Mouse (Mus musculus): Measurements from ENCODE around the gene Macrod2. TPM values are rescaled to one million over a fixed set of nuclear protein-coding genes. Genes with fewer than 3 reads are reported as not detected.

The Macrod2 gene
- polyA plus RNA-seq, 1 experiment from 2014 or later: 62.2 TPM

- no peak overlapping the region for H3K4me3 ChIP-seq (replicated peaks; ENCODE audit: low read length)
- H3K27me3 ChIP-seq (ENCODE audit: control insufficient read depth, insufficient read depth, low read length): no peaks in the 10 kb centered on the region
- WGBS: 89% methylated on average over 2 of the region's 2 CpGs
- no peaks in the 10 kb centered on the region for H3K9me3 ChIP-seq (ENCODE audit: control insufficient read depth, low read length)
- no peak overlapping the region for H3K9ac ChIP-seq
- no peak overlapping the region for H3K4me2 ChIP-seq (replicated peaks)
- H3K36me3 ChIP-seq (replicated peaks; ENCODE audit: control insufficient read depth, insufficient read depth): no peaks in the 10 kb centered on the region
- no peaks in the 10 kb centered on the region for H3K4me1 ChIP-seq (replicated peaks; ENCODE audit: control insufficient read depth, insufficient read depth, low read length)
- H3K27ac ChIP-seq: no peak overlapping the region
- no peak for DNase-seq (ENCODE audit: low spot score)
- no peak for ATAC-seq (ENCODE audit: low FRiP score)
These were observed 1494.4 kb downstream of the Macrod2 start for GRCm38 (mm10) chr2:141889497-141889896.

GRCm38 (mm10) chr2:141897951-141898350, 1502.8 kb downstream of the Macrod2 start:
- H3K4me2 ChIP-seq (replicated peaks): no peak overlapping the region
- H3K4me1 ChIP-seq (replicated peaks; ENCODE audit: control insufficient read depth, insufficient read depth, low read length): no peaks in the 10 kb centered on the region
- ATAC-seq (ENCODE audit: low FRiP score): no peak
- no peaks in the 10 kb centered on the region for H3K36me3 ChIP-seq (replicated peaks; ENCODE audit: control insufficient read depth, insufficient read depth)
- H3K9ac ChIP-seq: no peak overlapping the region
- H3K9me3 ChIP-seq (ENCODE audit: control insufficient read depth, low read length): no peaks in the 10 kb centered on the region
- no peak for DNase-seq (ENCODE audit: low spot score)
- no peak overlapping the region for H3K27ac ChIP-seq
- no peaks in the 10 kb centered on the region for H3K27me3 ChIP-seq (ENCODE audit: control insufficient read depth, insufficient read depth, low read length)
- H3K4me3 ChIP-seq (replicated peaks; ENCODE audit: low read length): no peak overlapping the region

DNA sequence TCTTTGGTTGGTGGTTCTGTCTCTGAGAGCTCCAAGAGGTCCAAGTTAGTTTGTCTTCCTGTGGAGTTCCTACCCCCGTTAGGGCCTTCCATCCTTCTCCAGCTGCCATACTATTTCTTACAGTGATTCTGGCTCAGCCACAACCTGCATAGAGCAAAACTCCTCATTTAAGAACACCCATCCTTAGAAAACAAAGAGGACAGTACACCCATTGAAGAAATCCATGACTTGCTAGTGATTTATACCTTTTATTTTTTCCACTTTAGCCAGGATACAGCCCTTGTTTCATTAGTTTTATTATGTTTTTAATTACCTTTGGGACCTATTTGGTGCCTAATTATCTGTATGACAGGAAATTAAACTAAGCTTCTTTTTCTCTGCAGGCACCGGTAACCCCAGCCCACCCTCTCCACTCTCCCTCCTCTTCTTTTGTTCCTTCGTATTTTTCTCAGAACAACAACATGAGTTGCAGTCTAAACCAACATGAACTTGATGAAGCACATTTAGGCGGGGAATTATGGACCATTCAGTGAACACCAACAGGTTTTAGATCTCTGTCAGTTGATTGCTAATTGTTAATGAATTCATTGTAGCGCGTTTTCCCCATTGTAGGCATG, 1516.8 kb downstream of the Macrod2 start:
- Histone ChIP-seq H3K27me3 (ENCODE audit: control insufficient read depth, insufficient read depth, low read length) (no peaks in the 10 kb centered on the region), H3K9ac (no peak overlapping the region), H3K4me1 (replicated peaks; ENCODE audit: control insufficient read depth, insufficient read depth, low read length) (peaks cover 10% of the 10 kb centered on the region; the same call in 1 of the 2 replicates), H3K36me3 (replicated peaks; ENCODE audit: control insufficient read depth, insufficient read depth) (no peaks in the 10 kb centered on the region), H3K4me3 (replicated peaks; ENCODE audit: low read length) (no peak overlapping the region), H3K27ac (no peak overlapping the region), H3K9me3 (ENCODE audit: control insufficient read depth, low read length) (no peaks in the 10 kb centered on the region), H3K4me2 (replicated peaks) (no peak overlapping the region)
- WGBS: 55% methylated on average over 6 of the region's 6 CpGs
- ATAC-seq (ENCODE audit: low FRiP score) (0 out of 2 replicates have a peak, but pooled peaks have one; percentile 15), DNase-seq (ENCODE audit: low spot score) (no peak)

DNA sequence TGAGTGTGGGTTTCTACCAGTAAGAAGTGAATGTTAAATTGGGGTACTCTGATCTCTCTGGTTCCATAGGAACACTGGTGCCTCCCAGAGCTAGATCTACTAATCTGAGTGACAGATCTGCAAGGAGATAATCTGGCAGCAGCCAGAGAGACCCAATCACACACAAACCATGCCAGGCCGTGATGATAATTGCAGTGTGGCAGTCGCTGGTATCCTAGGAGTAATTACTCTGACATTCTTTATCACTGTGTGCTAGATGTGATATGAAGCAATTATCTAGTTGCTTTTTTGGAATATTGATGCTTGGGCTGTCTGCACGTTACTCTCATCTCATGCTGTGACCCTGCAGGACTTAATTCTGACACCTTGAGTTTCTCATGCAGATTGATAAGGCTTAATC, 1518.4 kb downstream of the Macrod2 start:
- WGBS: 26% methylated on average over 3 of the region's 3 CpGs
- Histone ChIP-seq H3K4me2 (replicated peaks) (no peak overlapping the region), H3K9ac (no peak overlapping the region), H3K4me1 (replicated peaks; ENCODE audit: control insufficient read depth, insufficient read depth, low read length) (peaks cover 10% of the 10 kb centered on the region; the same call in 1 of the 2 replicates), H3K4me3 (replicated peaks; ENCODE audit: low read length) (no peak overlapping the region), H3K36me3 (replicated peaks; ENCODE audit: control insufficient read depth, insufficient read depth) (no peaks in the 10 kb centered on the region), H3K27ac (peak overlapping the region; percentile 44; the same call in 1 of the 2 replicates), H3K27me3 (ENCODE audit: control insufficient read depth, insufficient read depth, low read length) (no peaks in the 10 kb centered on the region), H3K9me3 (ENCODE audit: control insufficient read depth, low read length) (no peaks in the 10 kb centered on the region)
- ATAC-seq (ENCODE audit: low FRiP score) (peak; percentile 75), DNase-seq (ENCODE audit: low spot score) (no peak)

GRCm38 (mm10) chr2:141913894-141914293, 1518.8 kb downstream of the Macrod2 start:
- Histone ChIP-seq H3K36me3 (replicated peaks; ENCODE audit: control insufficient read depth, insufficient read depth) (no peaks in the 10 kb centered on the region), H3K4me2 (replicated peaks) (no peak overlapping the region), H3K27ac (peak overlapping the region; percentile 44; the same call in 1 of the 2 replicates), H3K27me3 (ENCODE audit: control insufficient read depth, insufficient read depth, low read length) (no peaks in the 10 kb centered on the region), H3K9ac (no peak overlapping the region), H3K9me3 (ENCODE audit: control insufficient read depth, low read length) (no peaks in the 10 kb centered on the region), H3K4me1 (replicated peaks; ENCODE audit: control insufficient read depth, insufficient read depth, low read length) (peaks cover 10% of the 10 kb centered on the region; the same call in 1 of the 2 replicates), H3K4me3 (replicated peaks; ENCODE audit: low read length) (no peak overlapping the region)
- peak; percentile 52 for ATAC-seq (ENCODE audit: low FRiP score)
- 52% methylated on average over 6 of the region's 6 CpGs for WGBS
- DNase-seq (ENCODE audit: low spot score): no peak

DNA sequence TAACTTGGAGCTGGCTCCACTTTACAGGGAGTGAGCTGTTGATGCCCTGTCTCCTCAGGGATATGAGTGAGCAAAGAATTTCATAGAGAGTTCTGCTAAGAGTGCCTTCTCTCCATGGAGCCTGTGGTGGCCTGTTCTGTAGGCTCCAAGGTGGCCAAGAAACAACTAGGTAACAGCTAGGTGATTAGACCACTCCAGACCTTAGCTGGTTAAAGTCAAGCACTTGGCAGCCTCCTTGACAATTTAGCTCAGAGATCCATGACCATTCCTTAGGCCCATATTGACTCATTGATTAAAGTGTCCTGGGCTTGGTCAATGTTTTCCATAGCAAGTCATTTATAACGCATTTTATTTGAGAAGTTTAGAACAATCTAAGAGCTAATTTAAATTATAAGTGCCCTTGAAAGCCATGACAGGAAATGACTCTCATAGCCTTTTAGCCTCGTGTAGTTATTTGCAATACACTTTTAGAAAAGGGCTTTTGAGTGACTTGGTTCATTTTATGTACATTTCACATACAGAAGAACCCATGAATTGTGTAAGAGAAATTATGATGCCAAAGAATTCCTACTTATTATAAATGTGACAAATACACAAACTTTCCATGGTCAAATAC, 1525.4 kb downstream of the Macrod2 start:
- ATAC-seq (ENCODE audit: low FRiP score): no peak
- 88% methylated on average over 2 of the region's 2 CpGs for WGBS

DNA sequence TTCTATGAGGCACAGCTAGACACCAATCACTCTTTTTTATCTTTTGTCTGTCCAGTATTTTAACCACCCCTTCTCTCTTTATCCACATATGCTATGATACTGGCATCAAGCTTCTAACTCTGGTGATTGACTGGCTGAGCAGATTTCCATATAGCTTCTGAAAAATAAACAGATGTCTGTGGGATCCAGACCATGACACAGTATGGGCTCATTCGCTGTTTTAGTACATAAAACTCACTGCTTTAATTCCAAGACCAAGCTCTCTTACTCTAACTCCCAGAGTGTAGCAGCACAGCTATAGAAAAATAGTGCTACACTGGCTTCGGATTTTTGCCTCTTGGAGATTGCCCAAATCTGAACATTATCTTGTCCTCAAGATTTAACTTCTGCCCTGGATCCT, 1540.0 kb downstream of the Macrod2 start:
- Histone ChIP-seq H3K27me3 (ENCODE audit: control insufficient read depth, insufficient read depth, low read length) (no peaks in the 10 kb centered on the region), H3K9me3 (ENCODE audit: control insufficient read depth, low read length) (no peaks in the 10 kb centered on the region), H3K4me3 (replicated peaks; ENCODE audit: low read length) (no peak overlapping the region), H3K4me2 (replicated peaks) (no peak overlapping the region), H3K4me1 (replicated peaks; ENCODE audit: control insufficient read depth, insufficient read depth, low read length) (no peaks in the 10 kb centered on the region), H3K36me3 (replicated peaks; ENCODE audit: control insufficient read depth, insufficient read depth) (no peaks in the 10 kb centered on the region), H3K27ac (no peak overlapping the region), H3K9ac (no peak overlapping the region)
- ATAC-seq (ENCODE audit: low FRiP score) (no peak), DNase-seq (ENCODE audit: low spot score) (no peak)
- 81% methylated on average over 2 of the region's 2 CpGs for WGBS

More for the DNA sequence above, 1525.4 kb downstream of the Macrod2 start:
- Histone ChIP-seq H3K27me3 (ENCODE audit: control insufficient read depth, insufficient read depth, low read length) (no peaks in the 10 kb centered on the region), H3K9ac (no peak overlapping the region), H3K4me2 (replicated peaks) (no peak overlapping the region), H3K36me3 (replicated peaks; ENCODE audit: control insufficient read depth, insufficient read depth) (no peaks in the 10 kb centered on the region), H3K27ac (no peak overlapping the region), H3K4me1 (replicated peaks; ENCODE audit: control insufficient read depth, insufficient read depth, low read length) (no peaks in the 10 kb centered on the region), H3K4me3 (replicated peaks; ENCODE audit: low read length) (no peak overlapping the region), H3K9me3 (ENCODE audit: control insufficient read depth, low read length) (no peaks in the 10 kb centered on the region)
- no peak for DNase-seq (ENCODE audit: low spot score)

- no peak overlapping the region; the same call in 1 of the 2 replicates for H3K27ac ChIP-seq
- no peaks in the 10 kb centered on the region for H3K27me3 ChIP-seq (ENCODE audit: control insufficient read depth, insufficient read depth, low read length)
- no peak overlapping the region for H3K4me2 ChIP-seq (replicated peaks)
- H3K4me3 ChIP-seq (replicated peaks; ENCODE audit: low read length): no peak overlapping the region
- no peak for ATAC-seq (ENCODE audit: low FRiP score)
- no peak overlapping the region for H3K9ac ChIP-seq
- no peaks in the 10 kb centered on the region for H3K9me3 ChIP-seq (ENCODE audit: control insufficient read depth, low read length)
- no peaks in the 10 kb centered on the region for H3K36me3 ChIP-seq (replicated peaks; ENCODE audit: control insufficient read depth, insufficient read depth)
- WGBS: 29% methylated on average over 1 of the region's 1 CpGs
- no peaks in the 10 kb centered on the region; the same call in 1 of the 2 replicates for H3K4me1 ChIP-seq (replicated peaks; ENCODE audit: control insufficient read depth, insufficient read depth, low read length)
- no peak for DNase-seq (ENCODE audit: low spot score)
These were observed 1559.7 kb downstream of the Macrod2 start for GRCm38 (mm10) chr2:141954795-141955194.

DNA sequence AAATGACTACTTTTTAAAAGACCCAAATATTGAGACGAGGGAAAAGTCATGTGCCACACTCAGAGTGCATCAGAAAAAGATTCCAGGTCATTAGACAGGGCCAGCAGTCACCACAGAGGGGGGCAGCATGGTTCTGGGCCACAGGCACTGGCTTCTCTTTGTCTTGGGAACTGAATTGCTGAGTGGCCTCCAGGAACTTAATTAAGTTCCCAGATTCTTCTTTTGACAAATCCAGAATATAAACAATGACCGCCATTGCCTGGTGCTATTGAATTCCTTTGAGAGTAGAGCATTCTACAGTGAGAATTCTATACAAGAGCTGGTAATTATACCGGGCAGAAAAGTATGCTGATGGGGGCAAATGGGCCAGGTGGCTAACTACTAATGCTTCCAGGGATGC, 1560.1 kb downstream of the Macrod2 start:
- Histone ChIP-seq H3K4me3 (replicated peaks; ENCODE audit: low read length) (no peak overlapping the region), H3K9me3 (ENCODE audit: control insufficient read depth, low read length) (no peaks in the 10 kb centered on the region), H3K4me1 (replicated peaks; ENCODE audit: control insufficient read depth, insufficient read depth, low read length) (no peaks in the 10 kb centered on the region; the same call in 1 of the 2 replicates), H3K27me3 (ENCODE audit: control insufficient read depth, insufficient read depth, low read length) (no peaks in the 10 kb centered on the region), H3K36me3 (replicated peaks; ENCODE audit: control insufficient read depth, insufficient read depth) (no peaks in the 10 kb centered on the region), H3K4me2 (replicated peaks) (no peak overlapping the region), H3K27ac (no peak overlapping the region), H3K9ac (no peak overlapping the region)
- DNase-seq (ENCODE audit: low spot score) (no peak), ATAC-seq (ENCODE audit: low FRiP score) (peak; percentile 79; the same call in 1 of the 2 replicates)
- 8% methylated on average over 3 of the region's 3 CpGs for WGBS
